Mouse (Mus musculus) erythroblast, embryonic 14.5 days (primary cell): ENCODE measurements around the gene Abca14. TPM values are rescaled to one million over a fixed set of nuclear protein-coding genes. Genes with fewer than 3 reads are reported as not detected.

Source experiments
- H3K27me3 ChIP-seq: 2 replicates; pipeline ENCODE4 v1.6.1; 2012; ENCODE audit warnings: inconsistent platforms; ENCODE audit not compliant: control insufficient read depth
- H3K36me3 ChIP-seq: 2 replicates; pipeline ENCODE4 v1.6.1; 2012; ENCODE audit warnings: mild to moderate bottlenecking, inconsistent platforms; ENCODE audit not compliant: control insufficient read depth
- H3K4me1 ChIP-seq: 2 replicates; pipeline ENCODE4 v1.6.1; 2012; ENCODE audit warnings: inconsistent platforms; ENCODE audit not compliant: control insufficient read depth
- H3K4me3 ChIP-seq: replicated peaks from 2 replicates; pipeline ENCODE3; 2012; ENCODE audit warnings: moderate library complexity, mild to moderate bottlenecking, inconsistent platforms
- H3K9me3 ChIP-seq: 2 replicates; pipeline ENCODE4 v1.6.1; 2012; ENCODE audit warnings: low read length, inconsistent platforms, mixed read lengths; ENCODE audit not compliant: control insufficient read depth
- GATA1 ChIP-seq: IDR thresholded peaks from 2 replicates; pipeline ENCODE4 v1.6.1; 2012; ENCODE audit warnings: low read length, inconsistent platforms, mixed read lengths
- TAL1 ChIP-seq: IDR thresholded peaks from 3 replicates; pipeline ENCODE4 v1.6.1; 2012; ENCODE audit warnings: low read length, inconsistent platforms, mixed read lengths
- polyA plus RNA-seq: library from polyadenylated mRNA; stranded (reverse); fragments of >175 nt; gene quantifications from 2 replicates; pipeline ENCODE4 v1.2.3, GENCODE M21; 2012

Gene Abca14
- polyA plus RNA-seq, 1 experiment, result not detected

DNA sequence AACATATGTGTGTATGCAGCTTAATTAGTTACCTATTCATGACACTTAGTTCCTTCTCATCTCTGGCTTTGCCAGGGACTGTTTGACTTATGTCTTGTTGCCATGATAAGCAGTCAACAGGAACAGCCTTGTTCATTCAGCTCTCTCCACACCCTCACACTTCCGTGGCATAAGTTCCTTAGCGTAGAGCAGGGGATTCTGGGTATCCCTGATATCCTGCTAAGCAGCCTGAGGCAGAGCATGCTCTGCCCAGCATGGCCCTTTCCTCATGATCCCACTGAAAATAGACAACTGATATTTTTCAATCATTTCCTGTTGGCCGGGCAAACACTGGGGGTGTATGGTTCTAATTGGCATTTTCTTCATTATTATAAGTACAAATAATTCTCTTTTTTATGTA, 26.1 kb upstream of the Abca14 start:
- Histone ChIP-seq H3K4me1 (no peaks in the 10 kb centered on the region), H3K4me3 (no peak overlapping the region), H3K9me3 (no peaks in the 10 kb centered on the region; the same call in 1 of the 2 replicates), H3K36me3 (no peaks in the 10 kb centered on the region; the same call in 1 of the 2 replicates), H3K27me3 (no peaks in the 10 kb centered on the region)
- TF ChIP-seq TAL1 (no peak), GATA1 (no peak)

DNA sequence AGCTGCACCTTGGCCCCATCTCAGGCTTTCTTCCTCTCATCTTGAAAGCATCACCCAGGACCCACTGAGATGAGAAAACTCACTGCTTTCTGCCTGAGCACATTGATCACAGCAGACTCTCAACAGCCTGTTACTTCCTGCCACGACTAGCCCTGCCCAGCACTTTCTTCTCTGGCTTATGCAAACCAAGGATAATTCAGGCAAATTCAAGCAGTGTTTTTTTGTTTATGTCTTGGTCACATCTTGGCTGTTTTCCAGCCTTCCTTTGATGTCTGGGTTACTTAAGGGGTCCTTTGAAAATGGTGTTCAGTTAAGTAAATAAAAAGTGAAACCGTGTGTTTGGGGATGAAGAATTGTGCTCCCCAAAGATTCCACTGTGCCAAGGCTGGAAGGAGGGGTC, 24.8 kb upstream of the Abca14 start:
- TF ChIP-seq GATA1 (no peak), TAL1 (no peak)
- no peak overlapping the region for H3K4me3 ChIP-seq
- no peaks in the 10 kb centered on the region for H3K9me3 ChIP-seq

DNA sequence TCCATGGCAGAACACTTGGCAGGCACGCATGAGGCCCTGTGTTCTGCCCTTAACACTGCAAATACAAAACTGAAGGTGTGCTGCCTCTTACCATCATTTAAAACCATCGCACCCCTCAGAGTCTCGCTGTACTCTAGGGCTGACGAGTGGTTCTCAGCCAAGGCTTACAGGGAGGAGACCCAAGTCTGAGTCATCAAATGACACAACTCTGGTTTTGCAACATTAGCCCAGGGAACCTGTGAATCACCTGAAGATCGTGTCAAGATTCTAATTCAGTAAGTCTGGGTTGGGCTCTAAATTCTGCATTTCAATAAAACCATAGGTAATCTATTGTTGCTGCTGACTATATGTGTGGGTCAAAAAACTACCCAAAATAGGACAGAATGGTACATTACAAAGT, 23.2 kb upstream of the Abca14 start:
- no peak overlapping the region for H3K4me3 ChIP-seq
- TF ChIP-seq GATA1 (no peak), TAL1 (no peak)
- no peaks in the 10 kb centered on the region for H3K27me3 ChIP-seq
- no peaks in the 10 kb centered on the region for H3K9me3 ChIP-seq
- no peaks in the 10 kb centered on the region for H3K4me1 ChIP-seq
- H3K36me3 ChIP-seq, result no peaks in the 10 kb centered on the region; the same call in 1 of the 2 replicates

More for the DNA sequence above, 24.8 kb upstream of the Abca14 start:
- H3K27me3 ChIP-seq, result no peaks in the 10 kb centered on the region
- H3K36me3 ChIP-seq, result no peaks in the 10 kb centered on the region; the same call in 1 of the 2 replicates
- no peaks in the 10 kb centered on the region for H3K4me1 ChIP-seq

DNA sequence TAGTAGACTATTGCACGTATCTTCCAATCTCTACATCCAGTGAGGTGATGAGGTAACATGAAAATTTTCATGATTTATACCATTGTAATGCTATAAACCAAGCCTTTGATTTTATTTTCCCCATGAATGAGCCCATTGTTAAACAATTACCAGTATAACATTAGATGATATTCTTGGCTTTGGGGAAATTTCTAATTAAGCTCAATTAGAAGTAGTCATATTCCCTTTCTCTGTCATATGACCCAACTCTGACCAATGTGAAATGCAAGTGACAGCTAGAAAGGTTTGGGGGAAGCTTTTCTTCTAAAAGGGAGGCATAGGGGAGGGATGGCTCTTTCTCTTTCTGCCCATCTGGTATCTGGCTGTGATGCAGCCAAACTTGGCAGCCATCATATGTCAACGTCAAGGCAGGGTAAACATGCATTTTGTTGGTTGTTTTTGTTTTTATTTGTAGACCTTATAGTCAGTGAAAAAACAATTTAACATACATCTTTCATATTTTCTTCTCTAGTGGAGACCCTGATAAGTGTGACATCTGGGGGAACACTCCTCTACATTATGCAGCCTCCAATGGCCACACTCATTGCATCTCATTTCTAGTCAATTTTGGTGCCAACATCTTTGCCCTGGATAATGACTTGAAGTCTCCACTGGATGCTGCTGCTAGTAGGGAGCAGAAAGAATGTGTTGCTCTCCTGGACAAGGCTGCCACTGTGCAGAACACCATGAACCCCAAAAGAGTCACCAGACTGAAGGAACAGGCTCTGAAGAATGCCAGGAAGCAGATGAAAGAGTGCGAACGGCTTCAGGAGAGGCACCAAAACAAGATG, 22.1 kb upstream of the Abca14 start:
- no peak for TF ChIP-seq GATA1
- no peak for TF ChIP-seq TAL1
- no peak overlapping the region for H3K4me3 ChIP-seq
- H3K4me1 ChIP-seq, result no peaks in the 10 kb centered on the region
- H3K9me3 ChIP-seq, result no peaks in the 10 kb centered on the region
- no peaks in the 10 kb centered on the region for H3K27me3 ChIP-seq
- no peaks in the 10 kb centered on the region; the same call in 1 of the 2 replicates for H3K36me3 ChIP-seq

DNA sequence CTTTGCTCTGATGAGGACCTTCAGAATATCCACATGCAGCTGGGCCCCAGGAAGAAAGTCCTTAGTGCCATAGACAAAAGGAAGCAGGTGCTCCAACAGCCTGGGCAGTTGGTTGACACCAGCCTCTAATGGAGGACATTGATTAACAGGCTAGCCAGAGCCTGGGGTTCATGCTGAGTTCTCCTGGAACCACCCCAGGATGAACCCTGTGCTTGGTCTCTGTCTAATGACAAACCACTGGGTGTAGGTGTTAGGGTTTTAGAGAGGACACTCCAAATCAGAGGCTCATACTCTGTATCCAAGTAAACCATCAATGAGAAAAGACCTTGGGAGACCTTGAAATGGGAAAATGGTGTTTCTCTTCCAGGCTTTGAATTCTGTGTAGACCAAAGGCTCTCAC, 20.9 kb upstream of the Abca14 start:
- H3K4me3 ChIP-seq, result no peak overlapping the region
- no peaks in the 10 kb centered on the region for H3K4me1 ChIP-seq
- TF ChIP-seq GATA1, result no peak
- TF ChIP-seq TAL1, result no peak
- no peaks in the 10 kb centered on the region; the same call in 1 of the 2 replicates for H3K36me3 ChIP-seq
- no peaks in the 10 kb centered on the region for H3K27me3 ChIP-seq
- H3K9me3 ChIP-seq, result no peaks in the 10 kb centered on the region

DNA sequence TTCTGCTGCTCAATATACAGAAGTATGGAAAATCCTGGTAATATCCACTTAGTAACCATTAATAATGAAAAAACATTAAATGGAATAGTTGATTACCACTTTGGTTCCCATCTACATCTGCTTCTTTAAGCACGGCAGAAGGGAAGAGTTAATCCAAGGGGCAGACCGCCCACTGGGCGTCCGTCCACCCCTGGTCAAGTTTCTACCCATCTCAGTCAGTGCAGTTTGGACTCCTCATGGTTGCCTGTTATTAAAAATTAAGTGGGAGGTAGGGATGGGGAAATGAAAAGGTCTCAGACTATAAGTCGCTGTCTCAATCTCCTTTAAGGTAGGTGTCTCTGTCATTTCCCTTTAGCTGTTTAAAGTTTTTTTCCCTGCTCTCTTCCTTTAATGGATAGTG, 14.8 kb upstream of the Abca14 start:
- Histone ChIP-seq H3K36me3 (no peaks in the 10 kb centered on the region), H3K4me3 (no peak overlapping the region), H3K4me1 (no peaks in the 10 kb centered on the region), H3K9me3 (no peaks in the 10 kb centered on the region), H3K27me3 (no peaks in the 10 kb centered on the region)
- TF ChIP-seq TAL1 (no peak), GATA1 (no peak)

DNA sequence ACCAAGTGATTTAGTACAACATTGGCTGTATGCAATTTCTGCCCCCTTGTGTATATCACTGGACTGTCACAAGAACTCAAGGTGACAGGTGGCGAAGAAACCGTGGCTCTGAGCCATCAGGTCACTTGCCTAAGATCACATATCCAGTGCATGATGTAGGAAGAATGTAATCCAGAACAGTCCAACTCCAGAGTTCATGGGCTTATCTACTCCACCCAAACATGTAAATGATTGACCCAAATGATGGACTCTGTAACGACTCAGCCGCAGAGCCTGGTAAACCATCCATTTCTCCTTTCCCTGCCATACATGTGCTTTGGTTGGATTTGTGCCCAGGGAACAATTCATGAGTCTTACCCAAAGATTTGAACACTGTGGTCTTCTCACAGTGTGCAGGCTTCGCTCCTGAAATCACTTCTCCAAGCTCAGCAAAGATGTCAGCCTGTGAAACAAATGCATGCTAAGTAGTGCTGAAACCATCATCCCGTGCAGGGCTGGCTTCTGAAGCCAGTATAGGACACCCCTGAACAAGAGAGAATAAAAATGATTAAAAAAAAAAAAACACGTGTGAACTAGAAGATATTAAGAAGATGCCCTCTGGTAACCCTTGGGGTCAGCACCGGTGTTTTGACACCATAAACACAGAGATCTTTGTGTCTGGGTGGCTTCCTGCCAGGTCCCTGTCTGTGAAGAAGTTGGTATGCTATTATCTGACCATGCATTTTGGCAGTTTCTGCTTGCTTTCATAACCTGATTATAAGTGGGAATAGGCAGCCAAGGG, 14.2 kb upstream of the Abca14 start:
- Histone ChIP-seq H3K27me3 (no peaks in the 10 kb centered on the region), H3K36me3 (no peaks in the 10 kb centered on the region), H3K4me1 (no peaks in the 10 kb centered on the region), H3K4me3 (no peak overlapping the region), H3K9me3 (no peaks in the 10 kb centered on the region)
- no peak for TF ChIP-seq GATA1
- no peak for TF ChIP-seq TAL1

DNA sequence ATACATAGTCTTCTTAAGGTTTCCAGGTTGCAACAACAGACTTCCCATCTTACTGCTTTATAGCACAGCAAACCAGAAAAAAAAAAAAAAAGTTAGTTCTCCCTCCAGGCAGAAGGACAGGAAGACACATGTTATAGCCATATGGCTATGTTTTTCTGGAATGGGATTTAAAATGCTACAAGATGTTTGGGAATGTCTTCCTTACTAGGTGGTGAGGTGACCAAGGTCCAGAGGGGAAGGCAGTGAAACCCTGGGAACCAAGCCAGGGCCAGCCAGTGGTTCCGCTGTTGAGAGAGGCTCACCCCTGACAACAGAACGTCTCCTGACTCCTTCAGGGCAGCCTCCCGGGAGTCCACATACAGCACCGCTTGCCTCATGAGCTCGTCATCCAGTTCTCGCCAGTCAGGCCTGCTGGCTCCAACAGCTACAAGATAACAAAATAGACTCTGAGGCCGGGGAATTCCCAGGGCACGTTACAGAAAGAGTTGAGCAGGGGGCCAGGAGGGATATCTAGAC, 13.6 kb upstream of the Abca14 start:
- H3K36me3 ChIP-seq, result no peaks in the 10 kb centered on the region
- H3K4me1 ChIP-seq, result no peaks in the 10 kb centered on the region
- no peaks in the 10 kb centered on the region for H3K27me3 ChIP-seq
- TF ChIP-seq GATA1 (no peak), TAL1 (no peak)
- no peaks in the 10 kb centered on the region for H3K9me3 ChIP-seq
- H3K4me3 ChIP-seq, result no peak overlapping the region

DNA sequence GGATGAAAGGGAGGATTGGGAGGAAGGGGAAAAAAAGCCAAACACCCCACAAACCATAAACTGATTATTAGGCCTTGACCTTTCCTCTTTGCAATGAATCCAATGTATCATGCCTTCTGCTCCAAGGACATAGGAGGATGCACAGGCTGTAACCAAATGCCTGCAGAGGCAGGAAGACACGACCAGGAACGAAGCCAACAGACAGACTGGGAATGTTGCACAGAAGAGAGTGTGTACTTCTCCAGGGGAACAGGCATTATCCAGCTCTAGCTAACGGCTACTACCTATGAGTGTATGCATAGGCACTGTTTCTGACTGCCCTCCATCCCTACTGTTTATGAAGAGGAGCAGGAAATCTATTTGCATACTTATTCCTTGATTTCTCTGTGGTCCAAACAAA, 11.6 kb upstream of the Abca14 start:
- H3K27me3 ChIP-seq, result no peaks in the 10 kb centered on the region
- no peak overlapping the region for H3K4me3 ChIP-seq
- no peaks in the 10 kb centered on the region for H3K36me3 ChIP-seq
- no peak for TF ChIP-seq TAL1
- H3K9me3 ChIP-seq, result no peaks in the 10 kb centered on the region
- H3K4me1 ChIP-seq, result no peaks in the 10 kb centered on the region
